Mouse (Mus musculus): ENCODE data around the gene Tpi1. TPM values are rescaled to one million over a fixed set of nuclear protein-coding genes. Genes with fewer than 3 reads are reported as not detected.
A peak's percentile ranks its signal among the peaks of the same experiment; 100 is the strongest.

The Tpi1 gene
- polyA plus RNA-seq, 1 experiment = 10.3 TPM

DNA sequence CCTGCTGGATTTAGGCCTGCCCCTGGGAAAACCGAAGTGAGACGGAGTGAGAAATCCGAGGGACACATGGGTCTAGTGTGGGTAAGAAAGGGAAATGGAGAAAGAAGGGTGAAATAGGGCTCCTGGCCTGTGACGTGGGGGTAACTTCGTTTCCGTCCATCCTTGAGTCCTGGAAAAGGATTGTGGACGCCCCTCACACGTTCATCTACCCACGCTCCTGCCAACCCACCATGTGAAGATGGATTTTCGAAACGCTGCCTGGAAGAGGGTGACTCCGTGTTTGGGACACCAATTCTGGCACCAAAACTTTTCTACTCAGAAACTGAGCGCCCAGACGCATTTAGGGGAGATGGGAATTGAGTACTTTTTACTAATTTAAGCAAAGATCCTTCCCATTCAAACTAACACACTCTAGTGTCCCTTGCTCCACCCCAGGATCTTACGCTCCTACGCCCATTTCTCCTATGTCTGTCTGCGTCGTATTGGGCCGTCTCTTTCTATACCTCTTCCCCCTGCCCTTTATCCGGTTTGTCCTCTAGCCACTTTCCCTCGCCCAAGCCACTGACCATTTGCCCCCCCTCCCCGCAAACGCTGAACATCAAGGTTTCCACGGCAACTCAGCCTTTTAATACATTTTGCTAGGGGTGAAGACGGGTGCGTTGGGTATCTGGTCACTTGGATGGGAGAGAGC lies 43.9 kb upstream of the Tpi1 start:
- H3K4me1 ChIP-seq (ENCODE audit: control insufficient read depth) = peaks cover 5% of the 10 kb centered on the region
- TF ChIP-seq GATA1 (IDR thresholded peaks at IDR 0.05; ENCODE audit: low read length) (no peak), TAL1 (IDR thresholded peaks at IDR 0.05; ENCODE audit: low read length) (no peak)
- no peaks in the 10 kb centered on the region; the same call in 1 of the 2 replicates for H3K9me3 ChIP-seq (ENCODE audit: control insufficient read depth, low read length)
- peaks cover 85% of the 10 kb centered on the region for H3K27me3 ChIP-seq (ENCODE audit: control insufficient read depth)
- no peak overlapping the region for H3K4me3 ChIP-seq (replicated peaks)
- no peaks in the 10 kb centered on the region for H3K36me3 ChIP-seq (ENCODE audit: control insufficient read depth)

GRCm38 (mm10) chr6:124856916-124857839 lies 43.1 kb upstream of the Tpi1 start, which contains the start of gene P3h3:
Gene P3h3, minus strand, starts transcription at chr6:124857752.
- H3K27me3 ChIP-seq (ENCODE audit: control insufficient read depth) = peaks cover 77% of the 10 kb centered on the region
- no peaks in the 10 kb centered on the region; the same call in 1 of the 2 replicates for H3K9me3 ChIP-seq (ENCODE audit: control insufficient read depth, low read length)
- H3K4me1 ChIP-seq (ENCODE audit: control insufficient read depth) = peaks cover 5% of the 10 kb centered on the region
- TF ChIP-seq TAL1 (IDR thresholded peaks at IDR 0.05; ENCODE audit: low read length) = no peak
- TF ChIP-seq GATA1 (IDR thresholded peaks at IDR 0.05; ENCODE audit: low read length) = no peak
- H3K36me3 ChIP-seq (ENCODE audit: control insufficient read depth) = no peaks in the 10 kb centered on the region
- H3K4me3 ChIP-seq (replicated peaks) = peak within 1 kb of the TSS; percentile 38

GRCm38 (mm10) chr6:124856321-124856720 lies 42.2 kb upstream of the Tpi1 start:
- TF ChIP-seq GATA1 (IDR thresholded peaks at IDR 0.05; ENCODE audit: low read length) (no peak), TAL1 (IDR thresholded peaks at IDR 0.05; ENCODE audit: low read length) (no peak)
- H3K4me1 ChIP-seq (ENCODE audit: control insufficient read depth) = peaks cover 5% of the 10 kb centered on the region
- no peaks in the 10 kb centered on the region; the same call in 1 of the 2 replicates for H3K9me3 ChIP-seq (ENCODE audit: control insufficient read depth, low read length)
- peaks cover 68% of the 10 kb centered on the region for H3K27me3 ChIP-seq (ENCODE audit: control insufficient read depth)
- no peak overlapping the region for H3K4me3 ChIP-seq (replicated peaks)
- H3K36me3 ChIP-seq (ENCODE audit: control insufficient read depth) = no peaks in the 10 kb centered on the region

- H3K27me3 ChIP-seq (ENCODE audit: control insufficient read depth) = peaks cover 56% of the 10 kb centered on the region
- peaks cover 5% of the 10 kb centered on the region for H3K4me1 ChIP-seq (ENCODE audit: control insufficient read depth)
- no peak for TF ChIP-seq TAL1 (IDR thresholded peaks at IDR 0.05; ENCODE audit: low read length)
- no peak for TF ChIP-seq GATA1 (IDR thresholded peaks at IDR 0.05; ENCODE audit: low read length)
Measured at GRCm38 (mm10) chr6:124854647-124855046, 40.6 kb upstream of the Tpi1 start.

DNA sequence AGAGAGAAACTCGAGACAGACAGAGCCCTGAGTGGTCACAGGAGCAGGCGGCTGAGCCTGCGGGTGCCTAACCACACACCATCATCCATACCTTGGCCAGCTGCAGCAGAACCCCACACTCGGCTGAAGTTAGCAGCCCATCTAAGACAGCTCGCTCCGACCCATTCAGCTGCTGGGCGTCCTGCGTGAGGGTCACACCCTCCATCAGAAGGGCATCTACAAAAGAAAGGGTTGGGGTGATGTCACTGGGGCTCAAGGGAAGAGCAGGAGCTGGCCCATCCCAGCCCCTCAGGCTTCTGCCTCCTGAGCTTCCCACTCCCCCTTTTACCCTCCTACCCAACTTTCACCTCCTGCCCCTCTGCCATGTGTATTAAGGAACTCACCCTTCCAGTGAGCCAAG lies 36.4 kb upstream of the Tpi1 start:
- Histone ChIP-seq H3K4me1 (ENCODE audit: control insufficient read depth) (peaks cover 2% of the 10 kb centered on the region; the same call in 1 of the 2 replicates), H3K27me3 (ENCODE audit: control insufficient read depth) (peaks cover 29% of the 10 kb centered on the region), H3K36me3 (ENCODE audit: control insufficient read depth) (no peaks in the 10 kb centered on the region), H3K4me3 (replicated peaks) (no peak overlapping the region), H3K9me3 (ENCODE audit: control insufficient read depth, low read length) (no peaks in the 10 kb centered on the region)
- TF ChIP-seq GATA1 (IDR thresholded peaks at IDR 0.05; ENCODE audit: low read length) (no peak), TAL1 (IDR thresholded peaks at IDR 0.05; ENCODE audit: low read length) (no peak)

More at GRCm38 (mm10) chr6:124854647-124855046, 40.6 kb upstream of the Tpi1 start:
- H3K4me3 ChIP-seq (replicated peaks) = no peak overlapping the region
- no peaks in the 10 kb centered on the region; the same call in 1 of the 2 replicates for H3K9me3 ChIP-seq (ENCODE audit: control insufficient read depth, low read length)
- no peaks in the 10 kb centered on the region for H3K36me3 ChIP-seq (ENCODE audit: control insufficient read depth)

- Histone ChIP-seq H3K36me3 (ENCODE audit: control insufficient read depth) (no peaks in the 10 kb centered on the region), H3K4me3 (replicated peaks) (no peak overlapping the region), H3K27me3 (ENCODE audit: control insufficient read depth) (peaks cover 17% of the 10 kb centered on the region), H3K9me3 (ENCODE audit: control insufficient read depth, low read length) (no peaks in the 10 kb centered on the region), H3K4me1 (ENCODE audit: control insufficient read depth) (peaks cover 2% of the 10 kb centered on the region; the same call in 1 of the 2 replicates)
- no peak for TF ChIP-seq TAL1 (IDR thresholded peaks at IDR 0.05; ENCODE audit: low read length)
- TF ChIP-seq GATA1 (IDR thresholded peaks at IDR 0.05; ENCODE audit: low read length) = no peak
Measured at GRCm38 (mm10) chr6:124847305-124847704, 33.2 kb upstream of the Tpi1 start.

GRCm38 (mm10) chr6:124840241-124841167 lies 26.4 kb upstream of the Tpi1 start, which contains the start of gene Gnb3:
Gene Gnb3, minus strand, starts transcription at chr6:124840275.
- Histone ChIP-seq H3K36me3 (ENCODE audit: control insufficient read depth) (peaks cover 11% of the 10 kb centered on the region), H3K9me3 (ENCODE audit: control insufficient read depth, low read length) (no peaks in the 10 kb centered on the region), H3K4me3 (replicated peaks) (no peak within 1 kb of the TSS), H3K27me3 (ENCODE audit: control insufficient read depth) (peaks cover 12% of the 10 kb centered on the region), H3K4me1 (ENCODE audit: control insufficient read depth) (peaks cover 5% of the 10 kb centered on the region)
- TF ChIP-seq GATA1 (IDR thresholded peaks at IDR 0.05; ENCODE audit: low read length) = no peak
- no peak for TF ChIP-seq TAL1 (IDR thresholded peaks at IDR 0.05; ENCODE audit: low read length)

- H3K9me3 ChIP-seq (ENCODE audit: control insufficient read depth, low read length) = no peaks in the 10 kb centered on the region
- no peak overlapping the region for H3K4me3 ChIP-seq (replicated peaks)
Measured at GRCm38 (mm10) chr6:124839805-124840204, 25.7 kb upstream of the Tpi1 start.

More at GRCm38 (mm10) chr6:124839805-124840204, 25.7 kb upstream of the Tpi1 start:
- TF ChIP-seq GATA1 (IDR thresholded peaks at IDR 0.05; ENCODE audit: low read length) = no peak
- TF ChIP-seq TAL1 (IDR thresholded peaks at IDR 0.05; ENCODE audit: low read length) = no peak
- peaks cover 9% of the 10 kb centered on the region for H3K4me1 ChIP-seq (ENCODE audit: control insufficient read depth)
- H3K36me3 ChIP-seq (ENCODE audit: control insufficient read depth) = peaks cover 18% of the 10 kb centered on the region
- peaks cover 12% of the 10 kb centered on the region for H3K27me3 ChIP-seq (ENCODE audit: control insufficient read depth)

Measured in erythroblast, embryonic 14.5 days (primary cell).